Mouse (Mus musculus) limb, embryonic 12.5 days (tissue): ENCODE data around the gene Pdp2. TPM values are rescaled to one million over a fixed set of nuclear protein-coding genes. Genes with fewer than 3 reads are reported as not detected.
"Not testable (repeated sequence)": the region's sequence is repeated elsewhere in the genome, so short reads cannot be mapped to it uniquely, and the experiment has no call there.

ENCODE experiments used
- ATAC-seq: fragments of 200-750 bp; cut with Nextera tagmentation; 2 replicates; pipeline ENCODE4 v1.8.0; 2017; ENCODE audit warnings: low read depth, moderate TSS enrichment; ENCODE audit not compliant: insufficient number of reproducible peaks, insufficient read depth, low FRiP score, low TSS enrichment
- H3K27ac ChIP-seq: fragments of 300-500 bp; sonication (generic); 2 replicates; pipeline ENCODE4 v1.5.1; 2016; ENCODE audit warnings: mild to moderate bottlenecking, moderate library complexity
- H3K27me3 ChIP-seq: fragments of 300-500 bp; sonication (generic); 2 replicates; pipeline ENCODE4 v1.6.1; 2016; ENCODE audit warnings: mild to moderate bottlenecking, moderate library complexity
- H3K36me3 ChIP-seq: fragments of 300-500 bp; sonication (generic); 2 replicates; pipeline ENCODE4 v1.6.1; 2016; ENCODE audit warnings: mild to moderate bottlenecking, moderate library complexity
- H3K4me1 ChIP-seq: fragments of 300-500 bp; sonication (generic); replicated peaks from 2 replicates; pipeline ENCODE4 v1.6.1; 2016
- H3K4me2 ChIP-seq: fragments of 300-500 bp; sonication (generic); 2 replicates; pipeline ENCODE4 v1.6.1; 2016; ENCODE audit warnings: mild to moderate bottlenecking, moderate library complexity
- H3K4me3 ChIP-seq: fragments of 300-500 bp; sonication (generic); replicated peaks from 2 replicates; pipeline ENCODE4 v1.5.1; 2016; ENCODE audit warnings: mild to moderate bottlenecking
- H3K9ac ChIP-seq: fragments of 300-500 bp; sonication (generic); replicated peaks from 2 replicates; pipeline ENCODE4 v1.6.1; 2016; ENCODE audit warnings: mild to moderate bottlenecking, moderate library complexity
- H3K9me3 ChIP-seq: fragments of 300-500 bp; sonication (generic); 2 replicates; pipeline ENCODE4 v1.6.1; 2016; ENCODE audit warnings: mild to moderate bottlenecking, moderate library complexity
- WGBS: fragments of 180-500 bp; shearing (Covaris S2); methylation state at CpG from one replicate; pipeline ENCODE4 v1.1.7; 2016; 5-methylcytosine and 5-hydroxymethylcytosine counted together
- polyA plus RNA-seq: library from polyadenylated mRNA; unstranded; fragments of >200 nt; fragmentation: Nextera tagmentation; extraction: Ambion mirVana; gene quantifications from 2 replicates; pipeline ENCODE4 v1.2.1, GENCODE M21; 2016

Gene Pdp2
- polyA plus RNA-seq, 1 experiment from 2014 or later = 14.7 TPM

DNA sequence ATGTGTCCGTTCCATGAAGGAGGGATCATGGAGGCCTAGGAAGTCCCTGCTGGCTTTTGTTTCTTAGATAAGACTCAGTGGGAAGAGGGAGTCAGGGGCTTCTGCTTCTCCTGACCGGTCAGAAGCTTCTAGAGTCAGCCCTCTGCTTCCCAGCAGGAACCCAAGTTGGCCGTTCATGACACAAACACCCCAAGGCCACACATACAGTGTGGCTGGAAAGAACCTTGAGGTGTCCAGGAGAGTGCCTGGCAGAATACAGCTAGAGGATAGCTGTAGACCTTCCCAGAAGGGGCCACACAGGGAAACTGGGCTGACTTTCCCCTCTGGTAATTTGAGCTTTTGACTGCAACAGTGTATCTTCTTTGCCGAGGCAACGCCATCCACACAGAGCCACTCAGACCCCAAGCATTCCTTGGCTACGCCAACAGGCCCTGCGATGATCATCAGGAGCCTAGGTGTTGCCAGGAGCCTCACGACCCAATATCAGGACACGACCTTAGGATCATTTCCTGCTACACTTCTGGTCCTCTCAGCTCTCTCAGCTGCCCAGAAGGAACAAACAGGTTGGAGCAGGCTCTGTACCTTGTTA, 42.0 kb downstream of the Pdp2 start:
- H3K4me3 ChIP-seq = no peak overlapping the region
- 48% methylated on average over 9 of the region's 9 CpGs for WGBS

DNA sequence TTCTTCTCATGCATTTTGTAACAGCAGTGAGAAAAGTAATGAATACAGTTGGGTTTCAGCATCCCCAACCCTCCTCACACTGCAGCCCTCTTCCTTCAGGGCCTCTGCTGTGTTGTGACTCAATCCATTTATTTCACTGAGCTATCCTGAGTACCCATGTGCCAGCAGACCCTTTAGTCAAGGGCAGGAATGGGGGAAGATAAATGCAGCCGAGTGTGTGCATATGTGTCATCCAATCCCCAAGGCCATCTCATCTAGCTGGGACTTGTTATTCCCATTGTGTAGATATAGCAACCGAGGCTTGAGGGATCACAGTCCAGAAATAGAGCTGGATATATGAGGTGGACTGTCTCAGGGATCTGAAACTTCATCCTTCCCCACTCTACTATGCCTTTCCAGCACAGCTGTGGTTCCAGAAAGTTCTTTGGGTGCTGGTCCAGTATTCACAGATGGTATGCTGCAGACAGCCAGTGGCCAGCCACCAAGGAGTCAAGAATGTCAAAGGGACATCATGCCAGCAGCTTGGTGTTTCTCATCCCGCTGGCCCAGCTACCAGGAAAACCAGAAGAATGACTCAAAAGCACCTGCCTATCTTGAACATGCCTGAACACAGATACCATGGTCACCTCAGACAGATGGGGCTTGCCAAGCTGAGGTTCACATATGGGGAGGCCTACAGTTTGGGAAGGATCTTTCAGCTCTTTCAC, 43.9 kb downstream of the Pdp2 start:
- peaks cover 13% of the 10 kb centered on the region for H3K27me3 ChIP-seq
- peaks cover 32% of the 10 kb centered on the region for H3K4me1 ChIP-seq
- H3K27ac ChIP-seq = no peak overlapping the region
- no peak overlapping the region for H3K9ac ChIP-seq
- H3K4me3 ChIP-seq = no peak overlapping the region
- H3K9me3 ChIP-seq = no peaks in the 10 kb centered on the region
- H3K4me2 ChIP-seq = no peak overlapping the region
- H3K36me3 ChIP-seq = peaks cover 39% of the 10 kb centered on the region
- WGBS = 88% methylated on average over 3 of the region's 3 CpGs
- ATAC-seq = no peak

More for the DNA sequence above, 42.0 kb downstream of the Pdp2 start:
- no peak for ATAC-seq
- Histone ChIP-seq H3K27ac (no peak overlapping the region), H3K27me3 (peaks cover 27% of the 10 kb centered on the region), H3K9me3 (no peaks in the 10 kb centered on the region), H3K9ac (no peak overlapping the region), H3K4me1 (peaks cover 29% of the 10 kb centered on the region), H3K36me3 (peaks cover 21% of the 10 kb centered on the region), H3K4me2 (no peak overlapping the region)

DNA sequence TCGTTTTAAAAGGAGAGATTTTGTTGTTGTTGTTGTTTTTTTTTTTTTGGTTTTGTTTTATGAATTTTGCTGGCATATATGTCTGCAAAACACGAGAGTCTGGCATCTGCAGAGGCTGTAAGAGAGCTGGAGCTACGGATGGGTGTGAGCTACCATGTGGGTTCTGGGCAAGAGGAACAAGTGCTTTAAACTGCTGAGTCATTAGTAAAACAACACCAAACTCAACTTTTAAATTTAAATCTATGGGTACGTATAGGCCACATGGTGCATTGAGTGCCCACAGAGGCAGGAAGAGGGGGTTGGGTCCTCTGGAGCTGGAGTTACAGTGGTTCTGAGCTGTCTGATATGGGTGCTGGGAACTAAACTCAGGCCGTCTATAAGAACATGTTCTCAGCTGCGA, 46.8 kb downstream of the Pdp2 start:
- WGBS = 93% methylated on average over 6 of the region's 6 CpGs
- H3K4me1 ChIP-seq = peaks cover 21% of the 10 kb centered on the region
- H3K36me3 ChIP-seq = peaks cover 39% of the 10 kb centered on the region
- H3K9me3 ChIP-seq = no peaks in the 10 kb centered on the region
- ATAC-seq = no peak
- no peak overlapping the region for H3K9ac ChIP-seq
- H3K4me2 ChIP-seq = no peak overlapping the region
- no peaks in the 10 kb centered on the region for H3K27me3 ChIP-seq
- H3K4me3 ChIP-seq = no peak overlapping the region
- no peak overlapping the region for H3K27ac ChIP-seq

DNA sequence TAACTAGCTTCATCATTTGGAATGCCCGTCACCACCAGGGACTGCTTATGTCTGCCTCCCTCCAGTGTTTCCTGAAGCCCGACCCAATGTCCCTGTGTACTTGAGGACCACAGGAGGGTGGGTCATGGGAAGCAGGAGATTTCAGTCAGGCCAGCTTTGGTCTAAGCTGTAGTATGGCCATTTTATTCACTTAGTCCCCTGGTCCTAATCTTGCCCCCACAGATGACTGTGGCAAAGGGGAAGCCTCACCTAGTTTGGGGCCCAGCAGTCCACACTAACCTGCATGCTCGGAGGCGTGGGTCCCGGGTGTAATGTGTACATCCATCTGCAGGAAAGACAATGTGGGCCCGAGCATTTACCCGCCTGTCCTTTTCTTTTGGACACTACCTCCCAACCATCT, 49.0 kb downstream of the Pdp2 start:
- no peak for ATAC-seq

DNA sequence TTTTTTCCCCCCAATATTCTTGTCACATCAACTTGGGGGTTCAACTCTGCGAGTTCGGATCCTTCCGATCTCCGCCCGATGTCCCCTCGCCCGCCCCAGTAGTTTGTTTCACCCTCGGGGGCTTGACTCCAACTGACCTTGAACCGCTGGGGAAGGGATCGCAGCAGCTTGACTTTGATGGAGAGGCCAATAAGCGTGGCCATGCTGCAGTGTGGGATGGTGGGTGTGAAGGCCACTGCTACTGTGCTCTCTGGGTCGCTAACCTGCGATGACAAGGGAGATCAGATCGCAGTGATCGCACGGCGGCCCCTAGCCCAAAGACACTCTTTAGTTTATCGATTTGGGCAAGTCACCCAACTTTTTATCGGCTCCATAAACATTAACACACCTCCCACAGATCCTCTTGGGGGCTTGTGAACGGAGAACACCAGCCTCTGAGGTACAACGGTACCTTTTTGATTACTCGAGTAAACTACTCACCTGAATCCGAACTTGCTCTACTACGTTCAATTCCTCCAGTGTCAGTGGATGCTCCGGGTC, 49.6 kb downstream of the Pdp2 start:
- Histone ChIP-seq H3K27me3 (no peaks in the 10 kb centered on the region), H3K27ac (no peak overlapping the region)
- WGBS = 11% methylated on average over 25 of the region's 25 CpGs

More for the DNA sequence above, 49.0 kb downstream of the Pdp2 start:
- Histone ChIP-seq H3K4me3 (peak overlapping the region; percentile 82), H3K4me1 (peaks cover 18% of the 10 kb centered on the region), H3K27ac (no peak overlapping the region), H3K9me3 (no peaks in the 10 kb centered on the region), H3K4me2 (peak overlapping the region; percentile 93), H3K36me3 (peaks cover 32% of the 10 kb centered on the region), H3K9ac (peak overlapping the region; percentile 78; the same call in 1 of the 2 replicates), H3K27me3 (no peaks in the 10 kb centered on the region)
- 87% methylated on average over 7 of the region's 7 CpGs for WGBS

DNA sequence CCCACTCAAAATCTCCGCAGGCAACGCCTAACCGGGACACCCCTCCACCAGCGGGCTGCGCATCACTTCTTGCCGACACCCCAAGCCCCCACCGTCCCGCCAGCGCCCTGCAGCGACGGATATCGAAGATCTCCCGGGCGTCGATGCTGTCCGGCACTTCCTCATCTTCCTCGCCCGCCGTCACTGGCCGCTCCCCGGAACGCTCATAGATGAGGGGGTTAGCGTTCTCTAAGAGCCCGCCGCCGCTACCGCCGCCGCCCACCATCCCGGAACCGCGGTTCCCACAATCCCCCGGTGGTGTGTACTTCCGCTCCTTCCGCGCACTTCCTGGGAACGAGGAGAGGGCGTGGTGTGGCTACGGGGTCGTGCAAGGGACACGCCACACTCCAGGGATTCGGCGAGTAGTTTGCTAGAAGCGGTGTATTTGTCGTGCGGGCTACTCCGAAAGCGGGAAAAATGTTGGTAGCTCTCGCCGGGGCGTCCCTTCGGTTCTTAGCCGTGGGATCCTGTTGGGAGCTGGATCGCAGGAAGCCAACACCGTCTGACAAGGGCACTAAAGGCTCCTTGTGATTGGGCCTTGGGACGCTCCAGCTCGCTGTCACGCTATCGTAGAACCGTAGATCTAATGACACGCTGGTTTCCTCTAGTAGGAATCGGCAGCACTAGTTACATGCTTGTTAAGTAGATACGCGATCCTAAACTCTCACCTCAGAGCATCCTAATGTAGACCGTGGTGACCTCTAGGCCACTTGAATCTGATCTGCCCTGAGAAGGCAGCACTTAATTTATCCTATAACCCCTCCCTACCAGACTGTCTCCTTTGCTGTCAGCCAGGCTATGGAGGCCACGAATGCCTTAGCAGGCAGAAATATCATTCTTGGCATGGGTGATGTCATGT, 50.4 kb downstream of the Pdp2 start, which contains the start of gene Ciao2b:
Gene Ciao2b, minus strand, starts transcription at position 540 of the 898 bp plus-strand sequence.
- H3K9ac ChIP-seq = peak within 1 kb of the TSS; percentile 78
- WGBS = under 1% methylated on average over 66 of the region's 66 CpGs
- ATAC-seq = peak; percentile 92
- H3K36me3 ChIP-seq = peaks cover 21% of the 10 kb centered on the region
- no peaks in the 10 kb centered on the region for H3K27me3 ChIP-seq
- 0 out of 2 replicates have a peak within 1 kb of the TSS, but pooled peaks have one; percentile 31 for H3K27ac ChIP-seq
- peak within 1 kb of the TSS; percentile 93 for H3K4me2 ChIP-seq
- H3K4me3 ChIP-seq = peak within 1 kb of the TSS; percentile 82
- peaks cover 18% of the 10 kb centered on the region for H3K4me1 ChIP-seq
- H3K9me3 ChIP-seq = no peaks in the 10 kb centered on the region

More for the DNA sequence above, 49.6 kb downstream of the Pdp2 start:
- no peak for ATAC-seq
- H3K9me3 ChIP-seq = no peaks in the 10 kb centered on the region
- H3K4me1 ChIP-seq = peaks cover 18% of the 10 kb centered on the region
- H3K4me3 ChIP-seq = peak overlapping the region; percentile 82
- H3K4me2 ChIP-seq = peak overlapping the region; percentile 93
- H3K9ac ChIP-seq = peak overlapping the region; percentile 78
- H3K36me3 ChIP-seq = peaks cover 26% of the 10 kb centered on the region

DNA sequence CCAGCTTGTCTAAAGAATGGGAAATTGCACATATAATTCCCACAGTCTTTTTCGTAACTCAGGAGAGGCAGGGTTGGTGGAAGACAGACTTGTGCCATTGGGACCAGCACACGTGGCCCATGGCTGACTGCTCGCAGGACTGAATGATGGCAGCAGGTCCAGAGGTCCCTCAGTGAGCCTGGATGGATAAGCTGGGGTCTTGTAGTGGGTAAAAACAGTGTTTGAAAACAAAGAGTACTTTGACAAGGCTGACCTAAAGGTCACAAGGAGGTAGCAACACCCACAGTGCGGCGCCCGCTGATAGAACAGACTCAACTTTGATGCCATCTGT, 51.0 kb downstream of the Pdp2 start:
- no peak for ATAC-seq
- Histone ChIP-seq H3K27ac (no peak overlapping the region), H3K9ac (peak overlapping the region; percentile 78), H3K4me1 (peaks cover 18% of the 10 kb centered on the region), H3K36me3 (peaks cover 21% of the 10 kb centered on the region), H3K4me3 (peak overlapping the region; percentile 82), H3K4me2 (peak overlapping the region; percentile 93), H3K27me3 (no peaks in the 10 kb centered on the region), H3K9me3 (no peaks in the 10 kb centered on the region)
- WGBS = 87% methylated on average over 6 of the region's 6 CpGs

DNA sequence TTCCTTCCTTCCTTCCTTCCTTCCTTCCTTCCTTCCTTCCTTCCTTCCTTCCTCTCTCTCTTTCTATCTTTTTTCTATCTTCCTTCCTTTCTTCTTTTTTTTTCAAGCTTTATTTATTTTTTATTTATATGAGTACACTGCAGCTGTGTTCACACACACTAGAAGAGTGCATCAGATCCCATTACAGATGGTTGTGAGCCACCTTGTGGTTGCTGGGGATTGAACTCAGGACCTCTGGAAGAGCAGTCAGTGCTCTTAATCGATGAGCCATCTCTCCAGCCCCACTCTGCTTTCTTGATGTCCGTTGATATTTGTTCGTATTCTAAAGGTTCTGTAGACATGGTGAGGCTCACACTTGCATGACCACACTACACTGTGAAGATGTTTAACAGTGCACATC, 52.9 kb downstream of the Pdp2 start:
- H3K9ac ChIP-seq, H3K9me3 ChIP-seq, H3K27ac ChIP-seq, H3K4me3 ChIP-seq, H3K36me3 ChIP-seq, H3K27me3 ChIP-seq, H3K4me2 ChIP-seq, ATAC-seq: not testable (repeated sequence)
- H3K4me1 ChIP-seq = peaks cover 18% of the 10 kb centered on the region
- WGBS = 72% methylated on average over 3 of the region's 3 CpGs

Other genes with a start within 250 kb of the Pdp2 start
- gene Cmtm4, start 195.6 kb upstream of the Pdp2 start, polyA plus RNA-seq = 3.2 TPM in 2 replicates
- 79.0 and 83.5 TPM in 2 replicates for gene Dync1li2, start 148.4 kb upstream of the Pdp2 start, polyA plus RNA-seq
- 0.28 and 0.70 TPM in 2 replicates for gene Terb1, start 81.5 kb upstream of the Pdp2 start, polyA plus RNA-seq
- 135 and 138 TPM in 2 replicates for gene Nae1, start 56.8 kb upstream of the Pdp2 start, polyA plus RNA-seq
- gene Car7, start 56.8 kb upstream of the Pdp2 start, polyA plus RNA-seq = 0.76 and 1.5 TPM in 2 replicates
- gene Cdh16, start 32.9 kb downstream of the Pdp2 start, polyA plus RNA-seq = not detected in 2 replicates
- 10.4 and 11.2 TPM in 2 replicates for gene Rrad, start 39.9 kb downstream of the Pdp2 start, polyA plus RNA-seq
- 88.6 and 90.2 TPM in 2 replicates for gene Ciao2b, start 50.5 kb downstream of the Pdp2 start, polyA plus RNA-seq
- gene Ces2a, start 142.6 kb downstream of the Pdp2 start, polyA plus RNA-seq = not detected in 2 replicates
- gene Ces2b, start 240.1 kb downstream of the Pdp2 start, polyA plus RNA-seq = 0.17 TPM in 1 of 2 replicates, not detected in the other